Mouse (Mus musculus) bone marrow macrophage, adult 2 months (primary cell): ENCODE results near the gene Mylpf.

Experiments
- CTCF ChIP-seq: IDR thresholded peaks from 2 replicates; pipeline ENCODE4 v1.5.1; 2012; ENCODE audit warnings: low read depth, mild to moderate bottlenecking, low read length, moderate library complexity
- POLR2A ChIP-seq: IDR thresholded peaks from 2 replicates; pipeline ENCODE4 v1.6.1; 2012; ENCODE audit warnings: mild to moderate bottlenecking, low read depth, low read length, borderline replicate concordance

- TF ChIP-seq CTCF (no peak), POLR2A (no peak)
These were observed 24.1 kb downstream of the Mylpf start, which contains the start of the genes Zfp553 and Sept1 for GRCm38 (mm10) chr7:127232622-127233367.
